ENCODE assay signal across 26 mouse cellular contexts in genomic region chr19:40667111-40667510, GRCm38 (mm10). TPM values are rescaled to one million over a fixed set of nuclear protein-coding genes. Genes with fewer than 3 reads are reported as not detected.
DNase-seq lines count a peak whose midpoint lies in the region; ATAC-seq and TF ChIP-seq lines count a peak whose summit lies in the region.
"Had no signal": no experiment of that assay in that cellular context is flagged by ENCODE, and none has a peak within 500 bp of the region (broad histone marks: within the 10 kb centered on the region; RNA-seq: fewer than 3 reads in every experiment).

No protein-coding gene starts in this region.

- DNase-seq in lung, postnatal 0 days (ENCODE audit: low spot score), result peak; percentile 36
- DNase-seq in lung, postnatal 14 days, result no peak
- DNase-seq in 3T3-L1 (ENCODE audit: low read depth, low spot score), result peak; percentile 79
- DNase-seq in Muller cell, postnatal 12 days (ENCODE audit: inconsistent ontology term), result peak; percentile 21
- DNase-seq in gastrocnemius, adult 2 months, result no peak
- no peak for DNase-seq in midbrain, embryonic 10.5 days (ENCODE audit: low spot score)
- no peak for DNase-seq in urinary bladder, postnatal 4 days (ENCODE audit: low spot score in 2 of 2)
- DNase-seq: adrenal gland, adult 8-10 months; adrenal gland, postnatal 14 days; adrenal gland, postnatal 36 days; cerebellum, adult 11-12 months; cerebellum, adult 2 months; cerebellum, adult 9-10 months; cerebellum, postnatal 10 days; cerebellum, postnatal 25 days; forebrain, postnatal 0 days had no signal

- H3K27me3 ChIP-seq in lung, postnatal 0 days (replicated peaks; ENCODE audit: insufficient read depth, low read length), result no peaks in the 10 kb centered on the region
- H3K27me3 ChIP-seq in myocyte (ENCODE audit: control insufficient read depth, insufficient read depth, insufficient read length), result no peaks in the 10 kb centered on the region
- H3K27me3 ChIP-seq in midbrain, embryonic 10.5 days (ENCODE audit: low read depth, poor library complexity, severe bottlenecking), result no peaks in the 10 kb centered on the region
- H3K27me3 ChIP-seq: CH12.LX; embryonic facial prominence, embryonic 12.5 days; forebrain, embryonic 13.5 days; forebrain, embryonic 15.5 days; Patski had no signal

- TF ChIP-seq POLR2A in myocyte (IDR thresholded peaks at IDR 0.05; ENCODE audit: insufficient read length, low read depth), result no peak

- intact Hi-C loops in gastrocnemius, adult 2 months (cut with DNase I), result no loop called here

- no peaks in the 10 kb centered on the region for H3K9me3 ChIP-seq in lung, postnatal 0 days (ENCODE audit: low read length)
- H3K9me3 ChIP-seq in midbrain, embryonic 10.5 days (replicated peaks), result no peaks in the 10 kb centered on the region
- H3K9me3 ChIP-seq: embryonic facial prominence, embryonic 10.5 days; embryonic facial prominence, embryonic 12.5 days; forebrain, embryonic 13.5 days; forebrain, embryonic 15.5 days; G1E had no signal

- peak; percentile 73 for TF ChIP-seq EP300 in lung, postnatal 0 days (IDR thresholded peaks at IDR 0.05)

- no peak overlapping the region for H3K4me2 ChIP-seq in lung, postnatal 0 days (replicated peaks; ENCODE audit: low read depth, low read length)
- peak overlapping the region; percentile 28 for H3K4me2 ChIP-seq in myocyte (ENCODE audit: low read depth)
- H3K4me2 ChIP-seq: embryonic facial prominence, embryonic 12.5 days; forebrain, embryonic 13.5 days; forebrain, embryonic 15.5 days had no signal

- no peak for TF ChIP-seq CTCF in lung, postnatal 0 days (IDR thresholded peaks at IDR 0.05)
- TF ChIP-seq CTCF in gastrocnemius, adult 2 months (IDR thresholded peaks at IDR 0.05), result no peak

- WGBS in lung, postnatal 0 days, result 45% methylated on average over 6 of the region's 6 CpGs
- WGBS in midbrain, embryonic 10.5 days, result 91% methylated on average over 6 of the region's 6 CpGs

- ATAC-seq in lung, postnatal 0 days, result peak; percentile 39
- ATAC-seq: activated CD4-positive, CD25-positive, alpha-beta regulatory T cell, adult 4 months; CD4-positive, CD25-positive, alpha-beta regulatory T cell, adult 4 months; forebrain, embryonic 13.5 days; forebrain, embryonic 15.5 days; forebrain, postnatal 0 days; Patski had no signal

- no peaks in the 10 kb centered on the region for H3K36me3 ChIP-seq in lung, postnatal 0 days (ENCODE audit: insufficient read depth, low read length)
- no peaks in the 10 kb centered on the region for H3K36me3 ChIP-seq in myocyte (ENCODE audit: control insufficient read depth, insufficient read depth)
- H3K36me3 ChIP-seq in midbrain, embryonic 10.5 days, result no peaks in the 10 kb centered on the region
- H3K36me3 ChIP-seq: embryonic facial prominence, embryonic 10.5 days; embryonic facial prominence, embryonic 12.5 days; forebrain, embryonic 15.5 days; G1E had no signal

- H3K27ac ChIP-seq in lung, postnatal 0 days (ENCODE audit: low read length), result no peak overlapping the region
- H3K27ac ChIP-seq in gastrocnemius, adult 2 months, result no peak overlapping the region
- no peak overlapping the region for H3K27ac ChIP-seq in midbrain, embryonic 10.5 days (replicated peaks)
- H3K27ac ChIP-seq: embryonic facial prominence, embryonic 10.5 days; embryonic facial prominence, embryonic 12.5 days; forebrain, embryonic 13.5 days; forebrain, embryonic 15.5 days had no signal

- H3ac ChIP-seq in myocyte (ENCODE audit: control insufficient read depth, insufficient read length), result no peak overlapping the region

- H3K9ac ChIP-seq in lung, postnatal 0 days (replicated peaks; ENCODE audit: low read depth), result no peak overlapping the region
- H3K9ac ChIP-seq: embryonic facial prominence, embryonic 12.5 days; forebrain, embryonic 13.5 days; forebrain, embryonic 15.5 days; forebrain, postnatal 0 days had no signal

- no peak overlapping the region for H3K4me3 ChIP-seq in lung, postnatal 0 days (ENCODE audit: low read depth, low read length)
- H3K4me3 ChIP-seq in myocyte, result no peak overlapping the region
- no peak overlapping the region for H3K4me3 ChIP-seq in gastrocnemius, adult 2 months
- H3K4me3 ChIP-seq in midbrain, embryonic 10.5 days, result no peak overlapping the region
- H3K4me3 ChIP-seq: embryonic facial prominence, embryonic 10.5 days; embryonic facial prominence, embryonic 12.5 days; forebrain, embryonic 13.5 days; forebrain, embryonic 15.5 days had no signal

- no peaks in the 10 kb centered on the region for H3K79me2 ChIP-seq in myocyte (ENCODE audit: control insufficient read depth, insufficient read depth)

- peaks cover 6% of the 10 kb centered on the region; the same call in 1 of the 2 replicates for H3K4me1 ChIP-seq in lung, postnatal 0 days (ENCODE audit: insufficient read depth, low read depth, low read length)
- no peaks in the 10 kb centered on the region for H3K4me1 ChIP-seq in midbrain, embryonic 10.5 days
- H3K4me1 ChIP-seq: embryonic facial prominence, embryonic 10.5 days had no signal

TF ChIP-seq in myocyte, 11 proteins besides CTCF, POLR2A, EP300 and RAD21:
- TF ChIP-seq REST (IDR thresholded peaks at IDR 0.05; ENCODE audit: insufficient read depth, insufficient read length) (no peak), MYOD1 (IDR thresholded peaks at IDR 0.05; ENCODE audit: control insufficient read depth in 1 of 3, insufficient read length in 2 of 3, low read depth in 2 of 3) (no peak), MYOG (IDR thresholded peaks at IDR 0.05; ENCODE audit: control insufficient read depth in 1 of 3, insufficient read depth in 1 of 3, insufficient read length in 2 of 3, low read depth in 2 of 3) (no peak), MAX (IDR thresholded peaks at IDR 0.05; ENCODE audit: low read depth) (no peak), TCF12 (IDR thresholded peaks at IDR 0.05; ENCODE audit: insufficient read depth, poor library complexity, severe bottlenecking) (no peak), USF1 (IDR thresholded peaks at IDR 0.05; ENCODE audit: low read depth) (no peak), SRF (IDR thresholded peaks at IDR 0.05; ENCODE audit: control insufficient read depth, insufficient read length, low read depth) (no peak), TCF3 (IDR thresholded peaks at IDR 0.05; ENCODE audit: insufficient read length, low read depth) (no peak), CEBPB (IDR thresholded peaks at IDR 0.05; ENCODE audit: insufficient read depth, poor library complexity, severe bottlenecking) (no peak), POLR2AphosphoS2 (IDR thresholded peaks at IDR 0.05; ENCODE audit: insufficient read length, low read depth) (no peak), E2F4 (IDR thresholded peaks at IDR 0.05; ENCODE audit: insufficient read depth) (no peak)

RNA-seq across cellular contexts. Expression of gene Entpd1, which starts 54.9 kb away (rescaled TPM):
- 27.9 and 32.2 TPM in 2 replicates for polyA plus RNA-seq in lung, postnatal 0 days (2015; fragmentation: Nextera tagmentation; extraction: Ambion mirVana)
- 0.07 TPM for polyA plus RNA-seq in myocyte (2012; fragmentation: generic; extraction: Trizol)
- 10 to 100 TPM; 10.0 to 12.9 TPM for total RNA-seq in gastrocnemius, adult 2 months (2021)
- 4.0 and 6.2 TPM in 2 replicates for polyA plus RNA-seq in midbrain, embryonic 10.5 days (2016; fragmentation: Nextera tagmentation; extraction: Ambion mirVana)
- polyA plus RNA-seq: G1E had no signal

RNA-seq across cellular contexts. Expression of gene Tctn3, which starts 55.1 kb away (rescaled TPM):
- polyA plus RNA-seq in lung, postnatal 0 days (2015; fragmentation: Nextera tagmentation; extraction: Ambion mirVana), result 7.2 and 7.8 TPM in 2 replicates
- 5.6 TPM for polyA plus RNA-seq in myocyte (2012; fragmentation: generic; extraction: Trizol)
- 1 to 10 TPM; 2.6 to 2.8 TPM for total RNA-seq in gastrocnemius, adult 2 months (2021)
- 11.9 and 12.4 TPM in 2 replicates for polyA plus RNA-seq in midbrain, embryonic 10.5 days (2016; fragmentation: Nextera tagmentation; extraction: Ambion mirVana)

Comparison
In these comparisons a context has a peak if more than half of its experiments do, and no peak if none do; other contexts are left out.
1. DNase-seq: peak in lung, postnatal 0 days (single experiment), 3T3-L1 (single experiment) and Muller cell, postnatal 12 days (single experiment); none in lung, postnatal 14 days (single experiment), gastrocnemius, adult 2 months (single experiment), midbrain, embryonic 10.5 days (single experiment) and urinary bladder, postnatal 4 days (0 of 2).